Mouse (Mus musculus) lung, embryonic 16.5 days (tissue): ENCODE data around the gene Oasl1. TPM values are rescaled to one million over a fixed set of nuclear protein-coding genes. Genes with fewer than 3 reads are reported as not detected.

Experiments
- ATAC-seq: fragments of 200-750 bp; cut with Nextera tagmentation; 2 replicates; pipeline ENCODE4 v1.8.0; 2017; ENCODE audit warnings: low read depth, mild to moderate bottlenecking, moderate library complexity
- H3K27ac ChIP-seq: fragments of 300-500 bp; sonication (generic); 2 replicates; pipeline ENCODE4 v1.5.1; 2014; ENCODE audit warnings: mild to moderate bottlenecking, control low read depth, low read length
- H3K27me3 ChIP-seq: fragments of 300-500 bp; sonication (generic); 2 replicates; pipeline ENCODE4 v1.6.1; 2014; ENCODE audit warnings: low read depth, low read length, mixed read lengths; ENCODE audit not compliant: control insufficient read depth, insufficient read depth
- H3K36me3 ChIP-seq: fragments of 300-500 bp; sonication (generic); 2 replicates; pipeline ENCODE4 v1.6.1; 2014; ENCODE audit warnings: low read length; ENCODE audit not compliant: control insufficient read depth, insufficient read depth
- H3K4me1 ChIP-seq: fragments of 300-500 bp; sonication (generic); replicated peaks from 2 replicates; pipeline ENCODE4 v1.6.1; 2014; ENCODE audit warnings: low read length, mixed read lengths; ENCODE audit not compliant: control insufficient read depth, insufficient read depth
- H3K4me2 ChIP-seq: fragments of 300-500 bp; sonication (generic); 2 replicates; pipeline ENCODE4 v1.6.1; 2014; ENCODE audit warnings: low read depth, low read length, control low read depth
- H3K4me3 ChIP-seq: fragments of 300-500 bp; sonication (generic); 2 replicates; pipeline ENCODE4 v1.5.1; 2014; ENCODE audit warnings: mild to moderate bottlenecking, low read length, control low read depth
- H3K9ac ChIP-seq: fragments of 300-500 bp; sonication (generic); 2 replicates; pipeline ENCODE4 v1.6.1; 2014; ENCODE audit warnings: low read length, control low read depth
- H3K9me3 ChIP-seq: fragments of 300-500 bp; sonication (generic); 2 replicates; pipeline ENCODE4 v1.6.1; 2016; ENCODE audit warnings: low read length; ENCODE audit not compliant: control insufficient read depth
- WGBS: fragments of 180-500 bp; shearing (Covaris S2); extraction: QIAGEN DNeasy Blood & Tissue Kit; methylation state at CpG from one replicate; pipeline ENCODE4 v1.1.7; 2014; 5-methylcytosine and 5-hydroxymethylcytosine counted together
- polyA plus RNA-seq: library from polyadenylated mRNA; unstranded; fragments of >200 nt; fragmentation: Nextera tagmentation; extraction: Ambion mirVana; gene quantifications from 2 replicates; pipeline ENCODE4 v1.2.1, GENCODE M21; 2015

The Oasl1 gene
- polyA plus RNA-seq, 1 experiment from 2014 or later: 0.50 TPM

GRCm38 (mm10) chr5:114942074-114942765, 19.2 kb downstream of the Oasl1 start, which contains the start of gene 2210016L21Rik:
Gene 2210016L21Rik (plus strand): TSS chr5:114942158.
- peak within 1 kb of the TSS; percentile 75 for H3K4me2 ChIP-seq
- WGBS: 1% methylated on average over 39 of the region's 39 CpGs
- ATAC-seq: peak; percentile 96

GRCm38 (mm10) chr5:114942766-114943130, 19.7 kb downstream of the Oasl1 start:
- no peak; the same call in 1 of the 2 replicates for ATAC-seq
- peak overlapping the region; percentile 92 for H3K4me3 ChIP-seq

More at GRCm38 (mm10) chr5:114942074-114942765, 19.2 kb downstream of the Oasl1 start, which contains the start of gene 2210016L21Rik:
- Histone ChIP-seq H3K4me1 (peaks cover 5% of the 10 kb centered on the region; the same call in 1 of the 2 replicates), H3K36me3 (peaks cover 4% of the 10 kb centered on the region), H3K9me3 (no peaks in the 10 kb centered on the region), H3K4me3 (peak within 1 kb of the TSS; percentile 92), H3K9ac (peak within 1 kb of the TSS; percentile 97), H3K27ac (peak within 1 kb of the TSS; percentile 81), H3K27me3 (no peaks in the 10 kb centered on the region)

DNA sequence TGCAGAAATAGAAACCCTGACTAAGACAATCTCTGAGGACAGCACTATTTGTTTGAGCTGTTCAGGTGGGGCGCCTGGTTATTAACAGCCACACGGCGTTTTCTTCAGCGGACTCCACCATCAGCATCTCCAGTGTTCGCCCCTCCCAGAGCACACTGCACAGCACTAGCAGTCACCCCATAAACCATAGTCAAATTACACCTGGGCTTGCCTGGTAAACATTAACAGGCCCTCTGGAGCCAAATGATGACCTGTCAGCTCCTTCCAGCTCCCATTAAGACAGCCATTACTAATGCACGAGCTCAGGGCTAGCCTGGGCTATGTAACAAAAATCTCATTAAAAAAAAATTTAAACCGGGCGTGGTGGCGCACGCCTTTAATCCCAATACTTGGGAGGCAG, 22.0 kb downstream of the Oasl1 start:
- Histone ChIP-seq H3K9me3 (no peaks in the 10 kb centered on the region), H3K4me3 (no peak overlapping the region), H3K4me2 (no peak overlapping the region), H3K36me3 (peaks cover 15% of the 10 kb centered on the region), H3K27me3 (no peaks in the 10 kb centered on the region), H3K9ac (no peak overlapping the region), H3K4me1 (peaks cover 8% of the 10 kb centered on the region), H3K27ac (no peak overlapping the region)
- 93% methylated on average over 10 of the region's 10 CpGs for WGBS
- ATAC-seq: no peak

More at GRCm38 (mm10) chr5:114942766-114943130, 19.7 kb downstream of the Oasl1 start:
- WGBS: 29% methylated on average over 4 of the region's 4 CpGs
- no peaks in the 10 kb centered on the region for H3K27me3 ChIP-seq
- no peaks in the 10 kb centered on the region for H3K9me3 ChIP-seq
- H3K4me1 ChIP-seq: peaks cover 5% of the 10 kb centered on the region; the same call in 1 of the 2 replicates
- peak overlapping the region; percentile 75 for H3K4me2 ChIP-seq
- peak overlapping the region; percentile 97 for H3K9ac ChIP-seq
- no peak overlapping the region for H3K27ac ChIP-seq
- peaks cover 10% of the 10 kb centered on the region for H3K36me3 ChIP-seq

- Histone ChIP-seq H3K4me2 (no peak overlapping the region), H3K27ac (no peak overlapping the region), H3K9me3 (no peaks in the 10 kb centered on the region), H3K4me3 (no peak overlapping the region), H3K36me3 (peaks cover 15% of the 10 kb centered on the region), H3K27me3 (no peaks in the 10 kb centered on the region), H3K9ac (no peak overlapping the region), H3K4me1 (peaks cover 4% of the 10 kb centered on the region; the same call in 1 of the 2 replicates)
- peak; percentile 42; the same call in 1 of the 2 replicates for ATAC-seq
- WGBS: 17% methylated on average over 6 of the region's 6 CpGs
Observed at GRCm38 (mm10) chr5:114948891-114949290, 25.9 kb downstream of the Oasl1 start.

GRCm38 (mm10) chr5:114949316-114949715, 26.3 kb downstream of the Oasl1 start:
- WGBS: 52% methylated on average over 5 of the region's 5 CpGs
- H3K4me1 ChIP-seq: peaks cover 4% of the 10 kb centered on the region; the same call in 1 of the 2 replicates
- no peak for ATAC-seq
- H3K27me3 ChIP-seq: no peaks in the 10 kb centered on the region
- H3K36me3 ChIP-seq: peaks cover 15% of the 10 kb centered on the region
- no peak overlapping the region for H3K4me2 ChIP-seq
- no peaks in the 10 kb centered on the region for H3K9me3 ChIP-seq
- H3K27ac ChIP-seq: no peak overlapping the region
- no peak overlapping the region for H3K4me3 ChIP-seq
- no peak overlapping the region for H3K9ac ChIP-seq

- H3K4me2 ChIP-seq: no peak overlapping the region
- H3K27ac ChIP-seq: no peak overlapping the region
- H3K27me3 ChIP-seq: no peaks in the 10 kb centered on the region
- ATAC-seq: no peak
- H3K9me3 ChIP-seq: no peaks in the 10 kb centered on the region
- H3K4me1 ChIP-seq: peaks cover 4% of the 10 kb centered on the region; the same call in 1 of the 2 replicates
- no peak overlapping the region for H3K4me3 ChIP-seq
- H3K9ac ChIP-seq: no peak overlapping the region
- H3K36me3 ChIP-seq: peaks cover 15% of the 10 kb centered on the region
- 87% methylated on average over 9 of the region's 9 CpGs for WGBS
Observed at GRCm38 (mm10) chr5:114949812-114950211, 26.8 kb downstream of the Oasl1 start.

GRCm38 (mm10) chr5:114950669-114951068, 27.6 kb downstream of the Oasl1 start:
- H3K36me3 ChIP-seq: peaks cover 15% of the 10 kb centered on the region
- ATAC-seq: no peak
- H3K4me1 ChIP-seq: peaks cover 4% of the 10 kb centered on the region; the same call in 1 of the 2 replicates
- no peak overlapping the region for H3K9ac ChIP-seq
- H3K4me2 ChIP-seq: no peak overlapping the region
- H3K9me3 ChIP-seq: no peaks in the 10 kb centered on the region
- no peaks in the 10 kb centered on the region for H3K27me3 ChIP-seq
- H3K27ac ChIP-seq: no peak overlapping the region
- WGBS: 68% methylated on average over 12 of the region's 12 CpGs
- H3K4me3 ChIP-seq: no peak overlapping the region

DNA sequence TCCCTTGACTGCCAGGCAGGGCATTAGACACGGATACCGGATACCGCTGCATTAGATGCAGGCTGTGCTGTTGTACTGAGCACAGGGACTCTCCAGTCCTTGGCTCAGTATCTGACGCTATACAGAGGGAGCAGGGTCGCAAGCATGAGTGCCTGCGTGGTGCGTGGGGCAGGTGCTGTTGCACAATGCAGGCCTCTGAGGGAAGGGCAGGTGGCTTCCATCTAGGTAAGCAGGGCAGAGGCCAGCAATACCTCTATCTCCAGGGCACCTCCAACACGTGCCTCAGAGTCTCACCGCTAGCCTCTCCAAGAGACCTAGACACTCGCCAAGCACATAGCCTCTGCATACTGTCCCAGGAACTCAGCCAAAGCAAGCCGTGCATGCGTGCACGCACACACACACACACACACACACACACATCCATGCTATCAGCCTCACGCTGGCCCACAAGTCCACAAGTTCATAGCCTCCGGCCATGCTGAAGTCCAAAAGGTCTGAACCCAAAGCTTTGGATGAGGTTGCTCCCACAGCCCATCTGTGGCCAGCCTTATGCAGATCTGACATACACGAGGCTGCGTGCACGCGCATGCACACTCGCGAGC, 28.3 kb downstream of the Oasl1 start:
- Histone ChIP-seq H3K9ac (no peak overlapping the region), H3K27ac (no peak overlapping the region), H3K27me3 (no peaks in the 10 kb centered on the region), H3K4me1 (peaks cover 4% of the 10 kb centered on the region; the same call in 1 of the 2 replicates), H3K36me3 (peaks cover 11% of the 10 kb centered on the region), H3K4me2 (no peak overlapping the region), H3K4me3 (no peak overlapping the region), H3K9me3 (no peaks in the 10 kb centered on the region)
- no peak for ATAC-seq
- WGBS: 75% methylated on average over 21 of the region's 21 CpGs

- Histone ChIP-seq H3K27me3 (no peaks in the 10 kb centered on the region), H3K4me3 (no peak overlapping the region), H3K9ac (no peak overlapping the region), H3K27ac (no peak overlapping the region), H3K4me1 (peaks cover 4% of the 10 kb centered on the region; the same call in 1 of the 2 replicates), H3K4me2 (no peak overlapping the region), H3K9me3 (no peaks in the 10 kb centered on the region), H3K36me3 (0 out of 2 replicates have a peak, but pooled peaks cover 2% of the 10 kb centered on the region)
- ATAC-seq: no peak
- WGBS: 70% methylated on average over 14 of the region's 14 CpGs
Observed at GRCm38 (mm10) chr5:114953326-114953725, 30.3 kb downstream of the Oasl1 start.
